Mouse (Mus musculus): Measurements from ENCODE around the gene Dmbx1. TPM values are rescaled to one million over a fixed set of nuclear protein-coding genes. Genes with fewer than 3 reads are reported as not detected.

Dmbx1 gene
- polyA plus RNA-seq, 1 experiment from 2014 or later: not detected

- no peak for ATAC-seq (ENCODE audit: insufficient number of reproducible peaks, low FRiP score)
- Histone ChIP-seq H3K9ac (no peak overlapping the region), H3K9me3 (replicated peaks) (no peaks in the 10 kb centered on the region), H3K4me3 (no peak overlapping the region), H3K4me2 (no peak overlapping the region), H3K4me1 (replicated peaks) (0 out of 2 replicates have a peak, but pooled peaks cover 2% of the 10 kb centered on the region), H3K27me3 (replicated peaks) (peaks cover 77% of the 10 kb centered on the region), H3K36me3 (no peaks in the 10 kb centered on the region), H3K27ac (ENCODE audit: poor library complexity, severe bottlenecking) (no peak overlapping the region)
- 8% methylated on average over 4 of the region's 4 CpGs for WGBS
Measured at GRCm38 (mm10) chr4:115911586-115911985, 28.1 kb downstream of the Dmbx1 start.

- peak; percentile 73 for ATAC-seq (ENCODE audit: insufficient number of reproducible peaks, low FRiP score)
- no peak overlapping the region for H3K4me2 ChIP-seq
- no peak overlapping the region for H3K27ac ChIP-seq (ENCODE audit: poor library complexity, severe bottlenecking)
- H3K36me3 ChIP-seq: no peaks in the 10 kb centered on the region
- no peak overlapping the region for H3K4me3 ChIP-seq
- 0 out of 2 replicates have a peak, but pooled peaks cover 2% of the 10 kb centered on the region for H3K4me1 ChIP-seq (replicated peaks)
- H3K9me3 ChIP-seq (replicated peaks): no peaks in the 10 kb centered on the region
- peaks cover 89% of the 10 kb centered on the region for H3K27me3 ChIP-seq (replicated peaks)
- H3K9ac ChIP-seq: no peak overlapping the region
- WGBS: 11% methylated on average over 7 of the region's 7 CpGs
Measured at GRCm38 (mm10) chr4:115908641-115909040, 31.1 kb downstream of the Dmbx1 start.

- Histone ChIP-seq H3K9me3 (replicated peaks) (no peaks in the 10 kb centered on the region), H3K4me1 (replicated peaks) (0 out of 2 replicates have a peak, but pooled peaks cover 2% of the 10 kb centered on the region), H3K36me3 (no peaks in the 10 kb centered on the region), H3K9ac (no peak overlapping the region), H3K4me2 (no peak overlapping the region), H3K27ac (ENCODE audit: poor library complexity, severe bottlenecking) (no peak overlapping the region), H3K27me3 (replicated peaks) (peaks cover 89% of the 10 kb centered on the region), H3K4me3 (no peak overlapping the region)
- no peak for ATAC-seq (ENCODE audit: insufficient number of reproducible peaks, low FRiP score)
- WGBS: 23% methylated on average over 1 of the region's 1 CpGs
Measured at GRCm38 (mm10) chr4:115907994-115908393, 31.7 kb downstream of the Dmbx1 start.

GRCm38 (mm10) chr4:115906791-115907190, 32.9 kb downstream of the Dmbx1 start:
- H3K4me3 ChIP-seq: no peak overlapping the region
- peaks cover 88% of the 10 kb centered on the region for H3K27me3 ChIP-seq (replicated peaks)
- H3K27ac ChIP-seq (ENCODE audit: poor library complexity, severe bottlenecking): no peak overlapping the region
- ATAC-seq (ENCODE audit: insufficient number of reproducible peaks, low FRiP score): no peak
- H3K4me2 ChIP-seq: no peak overlapping the region
- H3K9ac ChIP-seq: no peak overlapping the region
- H3K4me1 ChIP-seq (replicated peaks): 0 out of 2 replicates have a peak, but pooled peaks cover 2% of the 10 kb centered on the region
- H3K36me3 ChIP-seq: no peaks in the 10 kb centered on the region
- no peaks in the 10 kb centered on the region for H3K9me3 ChIP-seq (replicated peaks)
- WGBS: 76% methylated on average over 3 of the region's 3 CpGs

- Histone ChIP-seq H3K27me3 (replicated peaks) (peaks cover 87% of the 10 kb centered on the region), H3K9ac (no peak overlapping the region), H3K4me1 (replicated peaks) (0 out of 2 replicates have a peak, but pooled peaks cover 2% of the 10 kb centered on the region), H3K4me3 (no peak overlapping the region), H3K36me3 (no peaks in the 10 kb centered on the region), H3K4me2 (no peak overlapping the region), H3K9me3 (replicated peaks) (no peaks in the 10 kb centered on the region), H3K27ac (ENCODE audit: poor library complexity, severe bottlenecking) (no peak overlapping the region)
- ATAC-seq (ENCODE audit: insufficient number of reproducible peaks, low FRiP score): no peak
- WGBS: 10% methylated on average over 7 of the region's 7 CpGs
Measured at GRCm38 (mm10) chr4:115905701-115906100, 34.0 kb downstream of the Dmbx1 start.

GRCm38 (mm10) chr4:115904375-115904774, 35.4 kb downstream of the Dmbx1 start:
- Histone ChIP-seq H3K27ac (ENCODE audit: poor library complexity, severe bottlenecking) (no peak overlapping the region), H3K4me2 (no peak overlapping the region), H3K27me3 (replicated peaks) (peaks cover 96% of the 10 kb centered on the region), H3K36me3 (no peaks in the 10 kb centered on the region), H3K4me1 (replicated peaks) (0 out of 2 replicates have a peak, but pooled peaks cover 2% of the 10 kb centered on the region), H3K4me3 (no peak overlapping the region), H3K9ac (no peak overlapping the region), H3K9me3 (replicated peaks) (no peaks in the 10 kb centered on the region)
- ATAC-seq (ENCODE audit: insufficient number of reproducible peaks, low FRiP score): no peak
- WGBS: 13% methylated on average over 12 of the region's 12 CpGs

GRCm38 (mm10) chr4:115902816-115903215, 36.9 kb downstream of the Dmbx1 start:
- H3K36me3 ChIP-seq: no peaks in the 10 kb centered on the region
- no peak overlapping the region for H3K9ac ChIP-seq
- H3K4me3 ChIP-seq: no peak overlapping the region
- H3K4me1 ChIP-seq (replicated peaks): peaks cover 6% of the 10 kb centered on the region
- H3K27ac ChIP-seq (ENCODE audit: poor library complexity, severe bottlenecking): no peak overlapping the region
- H3K4me2 ChIP-seq: no peak overlapping the region
- H3K27me3 ChIP-seq (replicated peaks): peaks cover 96% of the 10 kb centered on the region
- H3K9me3 ChIP-seq (replicated peaks): no peaks in the 10 kb centered on the region
- 17% methylated on average over 5 of the region's 5 CpGs for WGBS
- no peak for ATAC-seq (ENCODE audit: insufficient number of reproducible peaks, low FRiP score)

- no peaks in the 10 kb centered on the region for H3K36me3 ChIP-seq
- H3K4me2 ChIP-seq: peak overlapping the region; percentile 91
- H3K4me3 ChIP-seq: peak overlapping the region; percentile 50
- no peaks in the 10 kb centered on the region for H3K9me3 ChIP-seq (replicated peaks)
- H3K27me3 ChIP-seq (replicated peaks): peaks cover 88% of the 10 kb centered on the region
- H3K9ac ChIP-seq: peak overlapping the region; percentile 55
- under 1% methylated on average over 56 of the region's 56 CpGs for WGBS
- peaks cover 8% of the 10 kb centered on the region for H3K4me1 ChIP-seq (replicated peaks)
- no peak overlapping the region for H3K27ac ChIP-seq (ENCODE audit: poor library complexity, severe bottlenecking)
- ATAC-seq (ENCODE audit: insufficient number of reproducible peaks, low FRiP score): peak; percentile 46; the same call in 1 of the 2 replicates
Measured at GRCm38 (mm10) chr4:115897901-115898631, 41.7 kb downstream of the Dmbx1 start.

- H3K9me3 ChIP-seq (replicated peaks): no peaks in the 10 kb centered on the region
- no peak overlapping the region for H3K9ac ChIP-seq
- peaks cover 89% of the 10 kb centered on the region for H3K27me3 ChIP-seq (replicated peaks)
- H3K4me3 ChIP-seq: no peak overlapping the region
- WGBS: 26% methylated on average over 3 of the region's 3 CpGs
- H3K27ac ChIP-seq (ENCODE audit: poor library complexity, severe bottlenecking): no peak overlapping the region
- H3K4me2 ChIP-seq: no peak overlapping the region
- H3K4me1 ChIP-seq (replicated peaks): peaks cover 18% of the 10 kb centered on the region
- no peaks in the 10 kb centered on the region for H3K36me3 ChIP-seq
- ATAC-seq (ENCODE audit: insufficient number of reproducible peaks, low FRiP score): no peak
Measured at GRCm38 (mm10) chr4:115894281-115894680, 45.4 kb downstream of the Dmbx1 start.

GRCm38 (mm10) chr4:115890553-115890952, 49.2 kb downstream of the Dmbx1 start, which contains the start of gene 6430628N08Rik:
Gene 6430628N08Rik (plus strand): TSS chr4:115890665.
- under 1% methylated on average over 31 of the region's 31 CpGs for WGBS
- Histone ChIP-seq H3K36me3 (no peaks in the 10 kb centered on the region), H3K4me2 (peak within 1 kb of the TSS; percentile 63), H3K4me3 (peak within 1 kb of the TSS; percentile 21), H3K27me3 (replicated peaks) (peaks cover 82% of the 10 kb centered on the region), H3K27ac (ENCODE audit: poor library complexity, severe bottlenecking) (no peak within 1 kb of the TSS), H3K9ac (no peak within 1 kb of the TSS; the same call in 1 of the 2 replicates), H3K4me1 (replicated peaks) (peaks cover 10% of the 10 kb centered on the region; the same call in 1 of the 2 replicates), H3K9me3 (replicated peaks) (no peaks in the 10 kb centered on the region)
- ATAC-seq (ENCODE audit: insufficient number of reproducible peaks, low FRiP score): no peak

- no peaks in the 10 kb centered on the region for H3K36me3 ChIP-seq
- H3K9ac ChIP-seq: no peak overlapping the region; the same call in 1 of the 2 replicates
- no peaks in the 10 kb centered on the region for H3K9me3 ChIP-seq (replicated peaks)
- no peak overlapping the region for H3K27ac ChIP-seq (ENCODE audit: poor library complexity, severe bottlenecking)
- 11% methylated on average over 6 of the region's 6 CpGs for WGBS
- H3K4me1 ChIP-seq (replicated peaks): peaks cover 10% of the 10 kb centered on the region; the same call in 1 of the 2 replicates
- peak overlapping the region; percentile 63 for H3K4me2 ChIP-seq
- peak overlapping the region; percentile 21 for H3K4me3 ChIP-seq
- no peak for ATAC-seq (ENCODE audit: insufficient number of reproducible peaks, low FRiP score)
- peaks cover 82% of the 10 kb centered on the region for H3K27me3 ChIP-seq (replicated peaks)
Measured at GRCm38 (mm10) chr4:115890066-115890465, 49.7 kb downstream of the Dmbx1 start.

All from heart, embryonic 12.5 days (tissue).